Mouse (Mus musculus) heart, adult 18-20 months (tissue): ENCODE measurements around the gene Zdhhc14. TPM values are rescaled to one million over a fixed set of nuclear protein-coding genes. Genes with fewer than 3 reads are reported as not detected.

ENCODE experiments used
- DNase-seq, 2 experiments: peaks; one replicate each; pipeline ENCODE4 v3.0.0; 2021 to 2022; ENCODE audit warnings: mixed read lengths in 1 of 2
- total RNA-seq, 2 experiments: library from RNA; stranded (reverse); gene quantifications; 2 replicates each; pipeline ENCODE4 v1.2.3; 2021

The Zdhhc14 gene
- total RNA-seq, 2 experiments from 2014 or later = 4.5 to 5.7 TPM

GRCm38 (mm10) chr17:5729587-5730125, 237.3 kb downstream of the Zdhhc14 start:
- no peak for DNase-seq

GRCm38 (mm10) chr17:5730538-5730937, 238.2 kb downstream of the Zdhhc14 start:
- DNase-seq = peak in 1 of 2 experiments; percentile 46

GRCm38 (mm10) chr17:5733400-5733799, 241.0 kb downstream of the Zdhhc14 start:
- peak; percentile 21 to 42 for DNase-seq

- DNase-seq = no peak
Measured at GRCm38 (mm10) chr17:5741061-5741460, 248.7 kb downstream of the Zdhhc14 start.

GRCm38 (mm10) chr17:5744016-5744415, 251.7 kb downstream of the Zdhhc14 start:
- DNase-seq = no peak

DNA sequence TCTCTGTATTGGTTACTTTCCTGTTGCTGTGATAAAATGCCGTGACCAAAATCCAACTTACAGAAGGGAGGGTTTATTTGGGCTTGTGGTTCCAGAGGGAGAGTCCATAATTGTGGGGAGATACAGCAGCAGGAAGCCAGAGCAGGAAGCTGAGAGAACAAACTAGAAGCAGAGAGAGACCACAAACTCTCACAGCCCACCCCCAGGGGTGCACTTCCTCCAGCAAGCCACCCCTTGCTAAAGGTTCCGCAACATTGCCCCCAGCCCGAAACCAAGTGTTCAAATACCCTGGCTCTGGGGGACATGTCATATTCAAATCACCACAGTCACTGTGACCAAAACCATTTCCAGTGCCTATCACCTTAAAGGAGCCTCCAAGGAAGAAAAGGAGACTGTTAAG, 254.0 kb downstream of the Zdhhc14 start:
- DNase-seq = no peak

GRCm38 (mm10) chr17:5747539-5748500, 255.5 kb downstream of the Zdhhc14 start:
- no peak for DNase-seq

DNA sequence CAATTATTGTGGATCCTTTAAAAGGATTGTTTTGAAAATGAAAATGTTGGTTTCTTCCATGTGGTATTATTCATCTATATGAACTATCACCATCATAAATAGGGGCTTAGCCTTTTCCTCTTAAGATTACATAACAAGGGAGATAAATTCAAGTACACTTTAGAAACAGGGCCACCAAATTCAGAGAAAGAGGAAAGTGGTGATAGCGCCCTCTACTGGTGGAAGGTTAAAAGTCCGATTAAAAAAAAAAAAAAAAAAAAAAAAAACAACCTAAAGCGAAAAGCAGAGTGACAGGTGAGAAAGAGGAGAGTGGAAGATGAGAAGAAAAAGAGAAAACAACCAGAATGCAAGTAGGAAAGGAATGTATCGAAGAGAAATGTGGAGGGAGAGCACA, 256.1 kb downstream of the Zdhhc14 start:
- peak in 1 of 2 experiments; percentile 64 for DNase-seq

DNA sequence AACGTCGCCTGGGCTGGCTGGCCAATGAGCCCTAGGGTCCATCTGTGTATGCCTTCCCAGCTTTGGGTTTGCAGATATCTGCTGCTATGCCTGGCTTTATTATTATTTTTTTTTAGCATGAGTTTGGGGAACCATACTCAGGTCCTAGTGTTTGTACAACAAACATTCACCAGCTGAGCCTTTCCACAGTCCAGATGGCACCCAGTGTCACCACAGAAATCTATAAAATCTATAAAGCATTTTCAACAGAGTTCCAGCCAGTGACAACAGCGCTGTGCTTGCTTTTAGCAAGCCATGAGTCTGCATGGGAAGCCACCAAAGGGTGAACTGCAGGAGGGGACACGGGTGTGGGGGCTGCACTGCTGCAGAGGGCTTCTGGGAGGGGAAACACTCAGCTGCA, 257.9 kb downstream of the Zdhhc14 start:
- no peak for DNase-seq

DNA sequence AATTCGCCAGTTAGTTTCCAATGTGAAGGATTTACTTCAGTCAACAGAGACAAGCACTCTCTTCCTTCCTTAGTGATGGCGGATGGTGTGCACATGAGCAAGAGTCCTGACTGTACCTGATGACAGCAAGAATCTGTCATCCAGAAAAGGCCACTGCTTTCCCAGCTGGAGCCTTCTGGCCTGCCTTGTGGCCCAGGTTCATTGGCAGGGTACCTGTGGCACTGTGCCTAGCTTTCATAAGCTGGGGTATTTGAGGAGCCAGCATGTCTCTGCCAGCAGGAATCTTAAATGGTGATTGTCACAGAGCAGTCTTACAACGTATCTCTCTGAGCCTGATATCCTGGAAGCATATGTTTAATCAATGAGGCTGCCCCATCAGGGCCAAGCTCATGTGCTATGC, 258.7 kb downstream of the Zdhhc14 start:
- DNase-seq = no peak

DNA sequence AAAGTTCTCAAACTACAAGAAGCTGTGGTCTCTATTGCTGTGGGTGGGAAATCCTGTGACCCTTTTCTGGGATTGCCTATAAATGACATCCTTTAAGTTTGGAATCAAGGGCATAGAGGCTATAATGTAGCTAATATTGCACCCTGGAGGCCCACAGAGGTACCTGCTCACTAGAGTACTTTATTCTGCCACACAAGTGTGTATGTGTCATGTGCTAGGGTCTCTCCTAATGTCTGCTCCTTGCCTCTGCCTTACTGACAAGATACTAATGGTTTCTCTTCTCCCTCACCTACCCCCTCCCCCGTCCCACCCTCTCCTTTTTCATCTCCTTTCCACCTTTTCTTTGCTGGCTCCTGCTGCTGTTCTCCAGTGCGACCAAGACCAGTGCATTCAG, 260.0 kb downstream of the Zdhhc14 start:
- no peak for DNase-seq

GRCm38 (mm10) chr17:5752716-5753585, 260.6 kb downstream of the Zdhhc14 start:
- DNase-seq = peak; percentile 76 to 92

DNA sequence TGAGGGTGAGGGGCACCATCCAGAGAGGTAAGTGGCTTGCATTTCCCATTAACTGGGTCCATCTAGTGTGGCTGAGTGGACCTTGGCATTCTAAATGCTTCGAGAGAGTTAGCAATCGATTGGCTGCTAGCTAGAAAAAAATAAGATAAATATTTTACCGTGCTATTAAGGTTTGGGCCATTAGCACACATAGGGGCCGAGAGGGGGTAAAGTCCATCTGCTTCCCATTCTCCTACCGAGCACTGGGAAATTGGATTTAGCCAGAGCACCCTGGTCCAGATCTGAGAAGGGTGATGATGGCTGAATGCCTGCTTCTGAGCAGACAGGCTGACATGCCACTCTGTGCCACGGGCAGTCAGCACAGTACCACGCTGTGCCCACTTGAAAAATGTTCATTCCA, 263.1 kb downstream of the Zdhhc14 start:
- DNase-seq = no peak

- DNase-seq = no peak
Measured at GRCm38 (mm10) chr17:5756065-5756464, 263.7 kb downstream of the Zdhhc14 start.

DNA sequence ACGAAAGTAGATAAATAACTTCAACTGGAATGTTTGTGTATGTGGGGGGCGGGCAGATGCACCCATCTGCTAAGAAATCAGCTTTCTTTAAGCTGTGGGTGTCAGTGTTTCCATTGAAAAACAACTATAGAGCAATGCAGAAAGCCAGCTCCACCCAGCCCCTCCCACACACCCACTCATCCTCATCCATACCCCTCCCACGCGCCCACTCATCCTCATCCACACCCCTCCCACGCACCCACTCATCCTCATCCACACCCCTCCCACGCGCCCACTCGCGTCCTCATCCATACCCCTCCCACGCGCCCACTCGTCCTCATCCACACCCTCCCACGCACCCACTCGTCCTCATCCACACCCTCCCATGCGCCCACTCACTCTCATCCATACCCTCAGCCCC, 264.5 kb downstream of the Zdhhc14 start:
- no peak for DNase-seq

DNA sequence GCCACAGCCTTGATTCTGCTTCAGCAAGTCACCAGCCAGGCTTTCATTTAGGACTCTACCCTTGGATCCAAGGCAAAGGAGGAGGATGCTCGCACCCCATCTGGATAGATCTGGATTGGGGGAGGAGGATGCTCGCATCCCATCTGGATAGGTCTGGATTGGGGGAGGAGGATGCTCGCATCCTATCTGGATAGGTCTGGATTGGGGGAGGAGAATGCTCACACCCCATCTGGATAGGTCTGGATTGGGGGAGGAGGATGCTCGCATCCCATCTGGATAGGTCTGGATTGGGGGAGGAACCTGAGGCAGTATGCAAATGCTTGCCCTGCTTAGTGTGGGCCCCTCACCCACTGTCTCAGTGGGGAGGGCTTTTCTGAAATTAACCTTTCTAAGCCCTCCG, 271.4 kb downstream of the Zdhhc14 start:
- DNase-seq = no peak

GRCm38 (mm10) chr17:5764270-5764669, 271.9 kb downstream of the Zdhhc14 start:
- no peak for DNase-seq

DNA sequence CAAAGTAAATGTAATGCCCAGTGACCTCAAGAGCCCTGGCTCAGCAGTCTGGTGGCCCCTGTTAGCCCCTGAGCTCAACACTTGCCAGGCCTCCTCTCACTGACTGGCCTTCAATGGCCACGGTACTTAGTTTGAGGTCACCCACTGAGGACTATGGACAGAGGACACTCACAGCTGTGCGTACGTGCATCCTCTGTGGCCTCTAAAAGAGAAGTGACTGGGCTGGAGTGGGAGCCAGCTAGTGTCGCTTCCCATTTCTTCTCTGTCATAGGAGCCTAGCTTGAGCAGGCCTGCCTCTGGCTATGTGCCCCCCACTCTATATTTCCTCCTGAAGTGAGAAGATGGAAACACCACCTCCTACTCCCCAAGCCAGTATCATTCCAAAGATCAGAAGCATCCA, 273.4 kb downstream of the Zdhhc14 start:
- peak in 1 of 2 experiments; percentile 9 for DNase-seq

- no peak for DNase-seq
Measured at GRCm38 (mm10) chr17:5768164-5768705, 275.9 kb downstream of the Zdhhc14 start.

GRCm38 (mm10) chr17:5768810-5769520, 276.6 kb downstream of the Zdhhc14 start:
- DNase-seq = no peak

- peak in 1 of 2 experiments; percentile 20 for DNase-seq
Measured at GRCm38 (mm10) chr17:5769776-5770175, 277.4 kb downstream of the Zdhhc14 start.
